Mouse (Mus musculus): ENCODE results near the gene Adipoq.

Gene Adipoq

DNA sequence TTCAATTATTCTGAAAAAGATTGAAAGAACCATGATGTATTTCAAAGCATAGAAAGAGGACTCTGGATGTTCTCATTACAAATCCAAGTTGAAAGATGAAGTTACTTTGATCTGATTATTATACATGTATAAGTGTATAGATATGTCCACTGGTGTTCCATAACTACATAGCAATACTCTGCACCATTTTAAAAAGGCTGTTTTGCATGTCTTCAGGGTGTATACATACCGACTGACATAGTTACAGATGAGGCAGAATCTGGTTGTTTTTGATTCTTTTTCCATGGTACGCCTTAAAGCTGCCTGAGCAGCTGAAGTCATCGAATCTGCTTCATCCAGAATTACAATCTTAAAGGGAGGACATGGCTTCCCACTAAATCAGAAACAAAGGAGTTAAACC lies 30.9 kb upstream of the Adipoq start:
- no peak for DNase-seq

DNA sequence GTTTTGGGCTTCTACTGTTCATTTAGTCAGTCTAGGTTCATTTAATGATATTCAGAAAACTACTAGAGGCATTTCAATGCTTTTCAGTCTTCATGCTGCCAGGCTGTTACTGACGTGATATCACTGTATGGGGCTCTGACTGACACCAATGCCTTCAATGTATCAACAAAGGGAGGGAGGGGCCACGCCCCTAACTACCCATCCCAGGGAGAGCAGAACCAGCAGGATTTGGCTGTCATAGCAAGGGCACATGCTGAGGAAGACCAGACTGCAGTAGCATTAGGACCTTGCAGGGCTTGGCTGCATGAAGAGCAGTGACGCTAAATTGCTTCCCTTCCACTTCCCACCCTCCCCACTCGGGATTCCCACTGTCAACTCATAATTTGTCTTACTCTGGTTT lies 29.2 kb upstream of the Adipoq start:
- DNase-seq: no peak

DNA sequence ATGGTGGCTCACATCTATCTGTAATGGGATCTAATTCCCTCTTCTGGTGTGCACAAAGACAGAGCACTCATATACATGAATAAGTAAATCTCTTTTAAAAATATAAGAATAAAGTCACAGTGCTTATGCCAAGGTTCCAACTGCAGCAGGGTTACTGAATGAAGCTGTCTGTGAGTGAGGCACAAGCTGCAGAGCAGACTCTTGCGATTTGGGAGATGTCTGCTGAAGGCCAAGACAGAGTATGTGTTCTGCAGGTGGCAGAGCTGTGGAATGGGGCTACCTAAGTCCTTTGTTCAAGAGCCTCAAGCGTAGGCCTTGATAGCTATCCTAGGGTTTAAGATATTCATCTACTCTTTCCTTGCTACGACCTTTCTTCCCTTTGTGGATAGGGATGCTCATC lies 23.9 kb upstream of the Adipoq start:
- no peak for DNase-seq

DNA sequence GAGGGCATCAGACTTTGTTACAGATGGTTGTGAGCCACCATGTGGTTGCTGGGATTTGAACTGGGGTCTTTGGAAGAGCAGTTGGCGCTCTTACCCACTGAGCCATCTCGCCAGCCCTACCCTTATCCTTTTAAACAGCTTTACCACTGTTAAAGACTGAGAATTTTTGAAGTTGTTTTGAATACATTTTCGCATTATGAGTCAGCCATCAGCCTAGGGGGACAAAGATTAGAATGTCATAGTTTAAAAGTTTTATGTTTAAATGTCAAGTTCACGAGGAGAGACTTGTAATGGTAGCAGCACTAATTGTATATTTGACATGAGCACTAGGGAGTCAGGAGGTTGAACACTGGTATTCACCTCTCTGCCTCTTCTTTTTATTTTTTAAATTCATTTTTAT lies 23.2 kb upstream of the Adipoq start:
- DNase-seq: no peak

DNA sequence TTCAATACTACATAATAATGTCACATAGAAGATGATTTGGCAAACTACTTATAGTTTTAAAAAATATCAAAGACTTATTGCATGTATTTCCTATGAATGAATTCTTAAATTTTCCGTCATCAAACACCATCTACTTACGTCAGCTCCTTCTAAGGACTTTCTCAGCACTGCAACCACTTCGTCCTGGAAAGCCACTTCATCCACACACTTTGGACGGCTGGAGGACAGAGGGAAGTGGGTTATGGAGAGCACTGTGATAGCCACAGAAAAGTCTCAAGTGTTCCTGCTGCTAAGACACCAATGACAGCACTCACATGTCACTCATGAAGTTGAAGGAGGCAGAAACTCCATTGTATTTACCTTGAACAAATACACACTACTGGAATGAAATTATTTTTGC lies 21.9 kb upstream of the Adipoq start:
- DNase-seq: no peak

DNA sequence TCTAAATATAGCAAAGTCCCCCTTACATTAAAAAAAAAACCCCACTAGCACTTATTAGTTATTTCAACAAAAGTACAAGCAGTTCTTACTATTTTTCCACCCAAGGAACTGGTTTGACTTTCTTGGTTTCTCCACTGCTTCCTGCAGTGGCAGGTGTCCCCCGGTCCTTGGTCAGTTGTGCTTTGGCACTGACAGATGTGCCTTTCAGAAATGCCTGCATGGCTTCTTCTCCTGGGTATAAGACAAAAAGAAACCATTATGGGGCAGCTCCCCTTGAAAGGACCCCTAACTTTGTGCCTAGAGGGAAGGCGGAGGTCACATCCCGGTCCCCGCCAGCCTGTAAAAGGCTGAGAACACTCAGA lies 19.0 kb upstream of the Adipoq start:
- DNase-seq: no peak

DNA sequence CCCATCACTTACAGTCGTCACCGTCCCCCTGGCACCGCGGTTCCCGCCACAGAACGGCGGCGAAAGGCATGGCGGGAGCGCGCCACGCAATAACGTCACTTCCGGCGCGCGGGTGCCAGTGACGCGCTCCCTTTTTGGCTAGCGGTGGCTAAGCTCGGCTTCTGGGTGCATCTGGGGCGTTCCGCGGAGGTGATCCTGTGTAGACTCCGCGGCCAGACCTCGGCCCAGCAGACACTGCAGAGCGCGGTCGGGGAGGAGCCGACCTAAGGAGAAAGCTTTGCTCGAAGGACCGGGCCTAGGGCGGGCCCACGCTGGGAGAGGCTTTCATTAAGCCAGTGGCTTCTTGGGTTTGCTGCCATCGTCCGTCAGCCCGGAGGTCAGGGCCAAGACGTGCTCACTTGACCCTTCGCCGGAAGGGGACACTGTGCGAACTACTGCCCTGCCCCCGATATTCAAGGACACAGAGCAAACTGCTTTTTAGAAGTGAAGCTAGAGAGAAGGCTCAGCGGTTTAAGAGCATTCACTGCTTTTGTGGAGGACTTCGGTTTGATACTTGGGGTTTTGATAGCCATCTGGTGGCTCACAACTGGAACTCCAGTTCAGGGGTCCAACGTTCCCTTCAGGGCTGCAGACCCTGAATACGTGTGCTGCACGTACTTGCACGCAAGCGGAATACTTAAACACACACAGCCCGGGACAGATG lies 18.5 kb upstream of the Adipoq start, which contains the start of gene Rfc4:
Gene Rfc4, minus strand, starts transcription at position 65 of the 703 bp plus-strand sequence.
- DNase-seq: peak; percentile 93

DNA sequence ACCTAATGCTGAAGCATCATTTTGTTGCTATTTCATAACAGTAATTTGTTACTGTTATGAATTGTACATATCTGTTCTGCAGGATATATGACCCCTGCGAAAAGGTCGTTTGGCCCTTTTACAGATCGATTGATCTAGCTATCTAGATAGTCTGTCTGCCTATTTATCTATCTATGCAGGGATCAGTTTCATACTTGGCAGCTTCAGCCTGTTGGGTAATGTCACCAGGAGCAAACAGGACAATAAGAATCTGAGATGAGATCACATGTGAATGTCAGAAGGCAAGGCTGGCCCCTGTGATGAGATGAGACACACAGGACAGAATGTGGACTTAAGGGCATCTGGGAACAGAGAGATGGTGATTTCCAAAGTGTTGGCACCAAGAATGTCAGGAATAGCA lies 16.0 kb upstream of the Adipoq start:
- DNase-seq: no peak

DNA sequence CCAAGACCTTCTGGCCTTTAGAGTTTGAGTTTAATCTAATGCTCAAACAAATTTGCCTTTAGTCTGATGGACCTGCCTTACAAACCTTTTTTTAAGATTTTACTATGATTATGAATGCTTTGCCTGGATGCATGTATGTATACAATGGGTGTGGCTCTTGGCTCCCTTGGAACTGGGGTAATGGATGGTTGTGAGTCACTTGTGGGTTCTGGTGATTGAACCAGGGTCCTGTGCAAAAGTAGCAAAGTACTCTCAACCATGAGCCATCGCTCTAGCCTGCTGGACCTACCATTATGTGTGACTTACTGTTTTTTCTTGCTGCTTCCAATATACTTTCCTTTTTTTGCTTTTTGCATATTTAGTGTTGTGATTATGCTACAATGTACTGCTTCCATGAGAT lies 14.0 kb upstream of the Adipoq start:
- DNase-seq: no peak

DNA sequence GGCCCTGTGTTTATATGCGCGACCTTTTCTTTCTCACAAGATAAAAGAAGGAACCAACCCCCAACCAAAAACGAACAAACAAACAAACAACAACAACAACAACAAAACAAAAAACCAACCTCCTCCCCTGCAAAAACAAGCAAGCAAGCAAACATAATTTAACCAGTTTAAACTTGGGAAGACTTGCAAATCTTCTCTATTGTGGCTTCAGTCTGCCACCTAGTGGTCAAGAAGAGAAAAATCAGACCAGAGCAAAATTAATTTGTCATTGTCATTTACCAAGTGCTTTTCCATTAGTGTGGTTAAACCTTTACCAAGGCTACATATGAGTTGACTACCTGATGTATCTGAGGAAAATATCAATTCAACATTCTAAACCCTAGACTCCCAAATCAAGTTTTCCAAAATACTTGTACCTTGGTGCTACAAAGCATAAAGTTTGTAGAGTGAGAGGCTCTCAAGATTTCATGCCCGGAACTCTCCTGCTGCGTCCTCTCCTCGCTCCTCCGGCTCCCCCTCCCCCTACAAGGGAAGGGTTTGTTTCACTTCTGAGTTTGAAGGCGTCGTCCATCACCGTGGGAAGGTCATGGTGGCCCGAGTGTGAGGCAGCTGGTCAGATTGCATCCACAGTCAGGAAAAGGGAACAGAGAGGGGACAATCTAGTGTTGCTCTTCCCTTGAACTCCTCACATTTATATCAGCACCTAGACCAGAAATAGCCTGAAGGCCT lies 10.8 kb upstream of the Adipoq start:
- DNase-seq: peak; percentile 25

DNA sequence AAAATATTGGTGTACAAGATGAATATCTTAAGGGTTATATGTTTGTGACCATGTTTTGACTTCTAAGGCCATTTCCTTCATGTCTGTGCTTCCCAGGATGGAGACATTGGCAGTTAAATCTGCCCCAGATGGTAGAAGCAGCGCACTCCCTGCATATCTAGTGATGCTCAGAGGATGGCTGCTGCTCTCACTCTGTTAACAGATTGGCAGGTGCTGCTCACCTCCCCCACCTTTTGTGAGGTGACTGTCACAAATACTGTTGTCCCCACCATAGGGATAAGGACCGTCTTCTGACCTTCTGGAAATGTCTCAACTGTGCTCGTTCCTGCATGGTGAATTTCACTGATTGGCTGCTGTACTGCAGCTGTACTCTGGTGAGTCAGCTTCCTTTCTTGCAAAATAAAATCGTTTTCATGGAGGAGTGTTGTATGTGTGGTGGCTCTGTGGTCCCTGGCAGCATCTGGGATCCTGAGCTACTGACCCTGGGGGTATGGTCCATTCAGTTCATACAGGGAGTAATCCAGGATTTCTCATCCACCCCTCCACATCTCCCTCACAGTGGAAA lies 9.8 kb upstream of the Adipoq start:
- DNase-seq: no peak

DNA sequence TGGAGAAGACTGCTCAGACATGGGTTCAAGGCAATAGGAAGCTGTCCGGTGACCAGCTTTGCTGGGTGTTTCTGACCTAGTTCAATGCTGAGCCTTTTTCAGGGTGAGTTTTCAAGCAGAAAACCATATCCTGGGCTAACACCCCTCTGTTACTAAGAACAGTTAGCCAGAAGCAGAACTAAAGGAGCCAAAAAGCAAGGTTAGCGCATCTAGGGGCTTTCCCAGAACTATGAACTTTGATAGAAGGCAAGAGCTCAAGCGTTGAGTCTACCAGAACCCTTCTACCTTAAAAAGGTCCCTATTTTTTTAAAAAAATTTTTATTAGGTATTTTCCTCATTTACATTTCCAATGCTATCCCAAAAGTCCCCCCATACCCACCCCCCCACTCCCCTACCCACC lies 5.4 kb upstream of the Adipoq start:
- DNase-seq: no peak

DNA sequence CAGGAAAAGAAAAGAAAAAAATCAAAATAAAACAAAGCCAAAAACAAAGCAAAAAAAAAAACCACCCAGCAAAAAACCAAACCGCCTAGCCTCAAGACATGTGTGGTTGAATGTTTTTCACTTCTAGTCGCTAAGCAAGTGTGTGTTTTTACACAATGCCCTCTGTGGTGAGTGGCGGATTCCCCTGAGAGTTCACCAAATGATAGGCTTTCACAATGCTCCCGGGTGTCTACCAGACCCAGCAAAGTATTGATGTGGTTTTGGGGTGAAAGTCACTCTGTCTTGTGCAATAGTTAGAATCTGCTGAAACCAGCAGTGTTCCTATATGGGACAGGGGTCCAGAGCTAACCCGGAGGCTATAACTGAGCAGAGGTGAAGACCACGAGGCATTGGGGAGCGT lies 2.0 kb upstream of the Adipoq start:
- no peak for DNase-seq

DNA sequence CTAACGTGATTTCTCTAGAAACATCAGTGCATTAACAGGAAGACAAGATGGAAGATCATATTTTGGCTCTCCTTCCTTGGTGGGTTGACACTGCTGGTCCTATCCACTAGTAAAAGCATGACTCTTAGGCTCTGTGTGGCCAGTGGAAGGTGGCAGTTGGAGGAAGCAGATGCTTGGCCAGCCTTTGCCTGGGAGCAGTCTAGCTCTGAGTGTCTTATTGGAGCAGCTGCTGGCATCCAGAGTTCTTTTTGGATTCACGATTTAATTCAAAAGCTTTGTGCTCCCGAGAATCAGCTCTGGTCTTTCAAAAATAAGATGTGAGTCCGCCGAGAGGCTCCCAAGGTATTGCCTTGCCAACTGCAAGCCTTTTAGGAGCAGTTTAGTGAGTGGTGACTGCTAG lies 1.1 kb upstream of the Adipoq start:
- no peak for DNase-seq

DNA sequence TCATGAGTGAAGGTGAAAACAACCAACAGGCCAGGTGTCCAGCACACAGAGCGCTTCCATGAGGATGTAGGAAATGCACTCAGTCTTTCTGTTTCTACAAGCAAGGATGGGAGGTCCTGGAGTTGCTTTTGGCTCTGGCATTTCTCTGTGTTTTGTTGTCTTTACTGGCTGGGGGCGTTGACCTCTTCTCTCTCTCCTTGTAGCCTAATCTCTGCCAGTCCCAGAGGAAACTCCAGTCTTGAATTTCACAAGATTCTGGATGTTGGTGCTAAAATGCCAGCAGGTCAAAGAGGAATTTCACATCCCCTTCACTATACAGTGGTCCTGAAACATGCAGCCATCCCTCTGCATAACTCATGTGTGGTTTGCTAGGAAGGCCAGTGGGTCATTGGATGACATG lies 2.6 kb downstream of the Adipoq start:
- DNase-seq: no peak

DNA sequence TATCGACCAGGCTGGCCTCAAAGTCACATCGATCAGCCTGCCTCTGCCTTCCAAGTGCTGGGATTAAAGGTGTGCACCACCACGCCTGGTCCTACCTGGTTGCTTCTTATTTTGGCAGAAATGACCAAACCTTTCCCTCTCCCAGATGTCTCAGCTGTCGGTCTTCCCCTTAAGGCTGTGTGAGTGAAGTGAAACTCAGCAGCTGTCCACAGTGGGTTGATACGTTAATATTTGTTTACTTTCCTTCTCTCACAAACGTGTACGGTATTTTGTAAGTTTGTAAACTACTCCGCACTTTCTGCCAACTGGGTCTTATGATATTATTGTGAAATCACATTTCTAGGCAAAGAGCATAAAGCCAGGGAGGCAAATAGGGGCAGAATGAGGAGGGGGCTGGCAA lies 3.1 kb downstream of the Adipoq start:
- DNase-seq: no peak

DNA sequence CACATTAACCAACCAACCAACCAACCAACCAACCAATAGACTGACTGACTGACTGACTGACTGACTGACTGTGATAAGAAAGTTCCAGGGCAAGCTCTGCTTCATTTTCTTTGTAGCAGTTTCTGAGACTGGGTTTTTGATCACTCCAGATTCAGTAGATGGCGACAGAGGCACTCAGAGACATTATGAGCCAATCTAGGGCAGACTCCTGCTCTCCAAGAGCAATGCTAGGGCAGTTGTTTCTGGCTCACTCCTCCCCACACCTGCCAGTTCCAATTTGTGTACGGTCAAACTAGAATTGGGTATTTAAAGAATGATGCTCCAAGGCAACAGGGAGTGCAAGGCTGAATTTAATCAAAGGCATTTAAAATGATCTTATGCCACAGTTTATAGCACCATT lies 5.1 kb downstream of the Adipoq start:
- peak; percentile 65 for DNase-seq

DNA sequence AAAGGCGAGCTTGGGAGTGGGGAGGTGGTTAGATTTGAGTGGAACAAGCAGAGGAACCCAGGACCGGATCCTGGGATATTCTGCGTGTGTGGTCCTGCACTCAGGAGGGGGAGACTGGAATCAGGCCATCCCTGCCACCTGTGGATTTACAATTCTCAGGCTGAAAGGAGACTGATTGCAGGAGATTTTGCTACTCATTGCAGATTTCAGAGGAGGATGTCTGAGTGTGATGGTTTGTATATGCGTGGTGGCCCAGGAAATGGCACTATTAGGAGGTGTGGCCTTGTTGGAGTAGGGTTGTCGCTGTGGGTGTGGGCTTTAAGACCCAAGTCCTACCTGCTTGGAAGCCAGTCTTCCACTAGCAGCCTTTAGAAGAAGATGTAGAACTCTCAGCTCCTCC lies 7.9 kb downstream of the Adipoq start:
- DNase-seq: no peak

DNA sequence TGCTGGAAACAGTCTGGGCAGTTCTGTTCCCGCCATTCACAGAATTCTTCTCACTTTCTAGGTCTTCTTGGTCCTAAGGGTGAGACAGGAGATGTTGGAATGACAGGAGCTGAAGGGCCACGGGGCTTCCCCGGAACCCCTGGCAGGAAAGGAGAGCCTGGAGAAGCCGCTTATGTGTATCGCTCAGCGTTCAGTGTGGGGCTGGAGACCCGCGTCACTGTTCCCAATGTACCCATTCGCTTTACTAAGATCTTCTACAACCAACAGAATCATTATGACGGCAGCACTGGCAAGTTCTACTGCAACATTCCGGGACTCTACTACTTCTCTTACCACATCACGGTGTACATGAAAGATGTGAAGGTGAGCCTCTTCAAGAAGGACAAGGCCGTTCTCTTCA lies 10.7 kb downstream of the Adipoq start:
- no peak for DNase-seq

DNA sequence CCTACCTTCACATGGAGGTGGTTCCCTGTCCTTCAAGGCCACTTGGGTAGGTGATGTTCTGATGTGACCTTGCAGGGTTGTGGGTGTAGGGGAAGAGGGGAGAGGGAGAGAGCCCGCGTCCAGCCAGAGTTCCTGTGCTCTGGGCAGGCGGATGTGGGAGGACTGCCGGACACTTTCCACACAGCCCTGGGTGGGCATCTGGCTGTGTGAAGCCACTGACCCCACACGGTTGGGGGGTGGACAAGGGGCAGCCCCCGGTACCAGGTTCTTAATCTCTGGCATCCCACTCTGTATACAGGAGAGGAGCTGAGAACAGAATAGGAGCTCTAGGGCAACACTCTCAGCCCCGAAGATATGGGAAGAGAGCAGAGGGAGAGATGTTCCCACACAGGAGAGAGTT lies 12.0 kb downstream of the Adipoq start:
- DNase-seq: no peak

DNA sequence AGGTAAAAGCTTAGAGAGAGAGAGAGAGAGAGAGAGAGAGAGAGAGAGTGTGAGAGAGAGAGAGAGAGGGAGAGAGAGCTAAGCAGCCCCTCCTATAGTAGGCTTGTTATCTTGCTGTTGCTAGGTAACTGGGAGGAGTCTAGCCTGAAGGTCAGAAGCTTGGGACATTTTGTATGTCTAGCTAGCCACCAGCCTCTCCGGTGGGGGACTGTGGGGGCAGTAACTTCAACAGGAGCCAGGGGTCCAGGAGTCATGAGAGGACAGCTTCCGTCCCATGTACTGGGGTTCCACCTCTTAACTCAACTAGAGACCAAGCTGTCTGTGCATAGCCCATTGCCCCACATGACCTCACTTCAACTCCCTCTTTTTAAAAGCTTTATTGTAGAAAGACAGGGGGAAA lies 12.6 kb downstream of the Adipoq start:
- DNase-seq: no peak

DNA sequence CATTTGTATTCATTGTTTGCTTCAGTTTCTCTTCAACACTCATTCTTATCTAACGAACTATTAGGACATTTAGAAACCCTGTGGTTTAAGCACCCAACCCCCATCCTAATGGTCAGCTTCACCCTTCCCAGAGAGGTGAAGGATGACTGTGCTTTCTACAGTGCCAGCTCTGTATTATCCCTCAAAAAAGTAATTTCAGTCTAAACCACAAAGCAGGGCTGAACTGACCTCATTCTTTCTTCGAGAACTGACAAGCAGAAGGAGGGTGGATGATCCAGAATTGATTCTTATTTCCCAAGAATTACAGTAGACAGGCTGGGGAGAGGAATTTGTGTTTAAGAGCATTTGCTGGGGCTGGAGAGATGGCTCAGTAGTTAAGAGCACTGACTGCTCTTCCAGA lies 13.4 kb downstream of the Adipoq start:
- DNase-seq: no peak

DNA sequence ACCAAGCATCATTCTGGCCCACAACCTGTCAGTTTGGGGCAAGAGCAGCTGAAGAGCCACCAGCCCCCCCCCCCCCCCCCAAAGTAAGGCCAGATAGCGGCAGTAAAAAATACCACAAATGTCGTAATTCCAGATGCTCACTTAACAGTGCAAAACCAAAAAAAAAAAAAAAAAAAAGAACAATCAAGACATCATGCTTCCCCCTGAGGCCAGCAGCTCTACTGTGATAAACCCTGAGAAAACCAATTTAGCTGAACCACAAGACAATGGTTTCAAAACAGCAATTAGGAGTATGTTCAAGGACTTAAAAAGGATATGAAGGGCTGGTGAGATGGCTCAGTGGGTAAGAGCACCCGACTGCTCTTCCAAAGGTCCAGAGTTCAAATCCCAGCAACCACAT lies 15.8 kb downstream of the Adipoq start:
- no peak for DNase-seq

DNA sequence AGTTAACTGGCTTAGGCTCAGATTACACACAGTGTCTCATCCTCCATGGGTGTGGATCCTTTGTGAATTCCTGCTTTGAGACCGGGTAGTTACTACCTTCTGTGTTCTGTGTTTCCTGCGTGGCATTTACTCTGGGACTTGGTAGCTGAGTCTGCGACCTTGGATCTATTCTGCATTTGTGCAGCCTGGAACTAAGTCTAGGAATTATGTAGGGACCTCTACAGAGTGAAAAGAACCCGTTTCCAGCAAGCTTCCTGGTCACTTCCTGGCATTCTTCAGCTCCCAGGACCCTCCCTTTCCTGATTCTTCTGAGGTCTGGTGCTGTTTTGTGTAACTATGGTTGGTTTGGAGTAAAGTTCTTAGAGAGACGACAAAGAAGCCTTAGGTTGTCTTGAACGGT lies 18.1 kb downstream of the Adipoq start:
- peak; percentile 38 for DNase-seq

DNA sequence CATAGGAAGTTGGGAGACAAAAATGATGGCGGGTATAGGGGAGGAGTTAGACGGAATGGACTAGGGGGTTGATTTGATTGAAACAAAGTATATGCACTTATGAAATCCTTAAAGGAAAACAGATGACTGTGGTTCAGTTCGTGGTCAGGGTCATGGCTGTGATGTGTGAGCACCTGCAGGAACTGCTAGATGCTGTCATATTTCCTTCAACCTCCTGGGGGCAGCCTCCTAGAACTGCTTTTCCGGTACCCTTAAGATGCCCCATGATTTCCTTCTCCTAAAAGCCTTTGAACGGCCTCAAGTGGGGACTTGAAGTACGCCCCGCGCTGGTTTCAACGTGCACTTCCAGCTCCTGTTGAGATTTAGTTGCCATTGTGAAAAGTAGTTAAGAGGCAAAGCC lies 19.1 kb downstream of the Adipoq start:
- no peak for DNase-seq
